Mouse (Mus musculus) C2C12 (cell line): Measurements from ENCODE around the gene Rcvrn.

Source experiments
- CEBPB ChIP-seq: IDR thresholded peaks from one replicate; pipeline ENCODE4 v1.6.1; 2011; ENCODE audit warnings: low read depth, mild to moderate bottlenecking, control low read depth, moderate library complexity
- CTCF ChIP-seq: IDR thresholded peaks from one replicate; pipeline ENCODE4 v1.5.1; 2011; ENCODE audit not compliant: control insufficient read depth, insufficient read depth, insufficient read length

DNA sequence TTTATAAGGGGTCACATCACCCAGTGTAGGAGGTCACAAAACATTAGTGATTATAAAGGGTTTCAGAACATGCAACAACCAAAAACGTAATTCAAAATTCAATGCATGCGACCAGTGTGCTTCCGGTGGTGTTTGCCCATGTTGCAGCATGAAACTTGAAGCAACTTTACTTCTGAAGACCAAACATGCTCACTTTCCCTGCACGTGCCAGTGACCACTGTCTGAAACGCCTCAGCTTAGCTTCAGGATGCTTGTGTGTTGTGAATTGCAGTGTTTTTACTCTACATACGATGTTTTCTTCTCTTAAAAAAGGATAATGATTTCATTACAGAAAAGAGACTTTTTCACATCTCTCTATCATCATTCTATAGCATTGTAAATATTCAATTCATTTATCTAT lies 43.2 kb downstream of the Rcvrn start:
- no peak for TF ChIP-seq CEBPB
- TF ChIP-seq CTCF: no peak
